Mouse (Mus musculus) forebrain, embryonic 13.5 days (tissue): ENCODE results near the gene Trp53rkb. TPM values are rescaled to one million over a fixed set of nuclear protein-coding genes. Genes with fewer than 3 reads are reported as not detected.

Experiments used
- polyA plus RNA-seq: library from polyadenylated mRNA; unstranded; fragments of >200 nt; fragmentation: Nextera tagmentation; extraction: Ambion mirVana; gene quantifications from 2 replicates; pipeline ENCODE4 v1.2.1, GENCODE M21; 2015

Gene Trp53rkb
- polyA plus RNA-seq, 1 experiment from 2014 or later: 6.7 TPM

Other genes starting within 250 kb of the Trp53rkb start
- gene Prex1, start 78.7 kb upstream of the Trp53rkb start, polyA plus RNA-seq: 28.6 and 32.7 TPM in 2 replicates
- gene Arfgef2, start 13.1 kb downstream of the Trp53rkb start, polyA plus RNA-seq: 2.0 and 2.5 TPM in 2 replicates
- 122 and 134 TPM in 2 replicates for gene Cse1l, start 113.5 kb downstream of the Trp53rkb start, polyA plus RNA-seq
- 107 and 111 TPM in 2 replicates for gene Stau1, start 203.8 kb downstream of the Trp53rkb start, polyA plus RNA-seq
- 46.7 and 50.0 TPM in 2 replicates for gene Ddx27, start 222.7 kb downstream of the Trp53rkb start, polyA plus RNA-seq